Mouse (Mus musculus): ENCODE measurements around the gene Dnhd1. TPM values are rescaled to one million over a fixed set of nuclear protein-coding genes. Genes with fewer than 3 reads are reported as not detected.
"Not testable (repeated sequence)": the region's sequence is repeated elsewhere in the genome, so short reads cannot be mapped to it uniquely, and the experiment has no call there.

The Dnhd1 gene
- polyA plus RNA-seq, 1 experiment: 0.68 TPM

GRCm38 (mm10) chr7:105734826-105735225 is 84.2 kb downstream of the Dnhd1 start:
- no peak for TF ChIP-seq SRF (IDR thresholded peaks at IDR 0.05; ENCODE audit: control insufficient read depth, insufficient read length, low read depth)
- no peak for TF ChIP-seq POLR2A (IDR thresholded peaks at IDR 0.05; ENCODE audit: insufficient read length, low read depth)
- TF ChIP-seq CEBPB (IDR thresholded peaks at IDR 0.05; ENCODE audit: insufficient read depth, poor library complexity, severe bottlenecking): no peak
- TF ChIP-seq MAX (IDR thresholded peaks at IDR 0.05; ENCODE audit: low read depth): no peak
- no peak for TF ChIP-seq TCF3 (IDR thresholded peaks at IDR 0.05; ENCODE audit: insufficient read length, low read depth)
- TF ChIP-seq TCF12 (IDR thresholded peaks at IDR 0.05; ENCODE audit: insufficient read depth, poor library complexity, severe bottlenecking): no peak
- no peak for TF ChIP-seq MYOG (IDR thresholded peaks at IDR 0.05; ENCODE audit: control insufficient read depth in 1 of 3, insufficient read depth in 1 of 3, insufficient read length in 2 of 3, low read depth in 2 of 3)
- no peak for TF ChIP-seq E2F4 (IDR thresholded peaks at IDR 0.05; ENCODE audit: insufficient read depth)
- no peak for TF ChIP-seq POLR2AphosphoS2 (IDR thresholded peaks at IDR 0.05; ENCODE audit: insufficient read length, low read depth)
- no peak for TF ChIP-seq REST (IDR thresholded peaks at IDR 0.05; ENCODE audit: insufficient read depth, insufficient read length)
- TF ChIP-seq USF1 (IDR thresholded peaks at IDR 0.05; ENCODE audit: low read depth): no peak
- TF ChIP-seq MYOD1 (IDR thresholded peaks at IDR 0.05; ENCODE audit: control insufficient read depth in 1 of 3, insufficient read length in 2 of 3, low read depth in 2 of 3): no peak
- Histone ChIP-seq H3K4me2 (ENCODE audit: low read depth) (peak overlapping the region; percentile 95), H3ac (ENCODE audit: control insufficient read depth, insufficient read length) (no peak overlapping the region), H3K36me3 (ENCODE audit: control insufficient read depth, insufficient read depth) (peaks cover 24% of the 10 kb centered on the region), H3K4me3 (peak overlapping the region; percentile 99), H3K27me3 (ENCODE audit: control insufficient read depth, insufficient read depth, insufficient read length) (no peaks in the 10 kb centered on the region), H3K79me2 (ENCODE audit: control insufficient read depth, insufficient read depth) (peaks cover 52% of the 10 kb centered on the region)

GRCm38 (mm10) chr7:105735464-105735863 is 84.8 kb downstream of the Dnhd1 start:
- Histone ChIP-seq H3K36me3 (ENCODE audit: control insufficient read depth, insufficient read depth) (peaks cover 24% of the 10 kb centered on the region), H3K79me2 (ENCODE audit: control insufficient read depth, insufficient read depth) (peaks cover 58% of the 10 kb centered on the region), H3K4me3 (peak overlapping the region; percentile 99), H3ac (ENCODE audit: control insufficient read depth, insufficient read length) (peak overlapping the region; percentile 96), H3K4me2 (ENCODE audit: low read depth) (peak overlapping the region; percentile 95)
- not testable (repeated sequence) for H3K27me3 ChIP-seq (ENCODE audit: control insufficient read depth, insufficient read depth, insufficient read length)

GRCm38 (mm10) chr7:105736264-105736901 is 85.8 kb downstream of the Dnhd1 start, which contains the start of gene Ilk:
Gene Ilk, plus strand, starts transcription at chr7:105736592.
- H3ac ChIP-seq (ENCODE audit: control insufficient read depth, insufficient read length): peak within 1 kb of the TSS; percentile 96
- H3K79me2 ChIP-seq (ENCODE audit: control insufficient read depth, insufficient read depth): peaks cover 62% of the 10 kb centered on the region
- peak within 1 kb of the TSS; percentile 99 for H3K4me3 ChIP-seq
- H3K4me2 ChIP-seq (ENCODE audit: low read depth): peak within 1 kb of the TSS; percentile 97
- TF ChIP-seq POLR2A (IDR thresholded peaks at IDR 0.05; ENCODE audit: insufficient read length, low read depth) (peak; percentile 69), TCF12 (IDR thresholded peaks at IDR 0.05; ENCODE audit: insufficient read depth, poor library complexity, severe bottlenecking) (no peak), USF1 (IDR thresholded peaks at IDR 0.05; ENCODE audit: low read depth) (peak; percentile 52), REST (IDR thresholded peaks at IDR 0.05; ENCODE audit: insufficient read depth, insufficient read length) (no peak), MYOD1 (IDR thresholded peaks at IDR 0.05; ENCODE audit: control insufficient read depth in 1 of 3, insufficient read length in 2 of 3, low read depth in 2 of 3) (no peak), E2F4 (IDR thresholded peaks at IDR 0.05; ENCODE audit: insufficient read depth) (no peak), POLR2AphosphoS2 (IDR thresholded peaks at IDR 0.05; ENCODE audit: insufficient read length, low read depth) (peak; percentile 92), TCF3 (IDR thresholded peaks at IDR 0.05; ENCODE audit: insufficient read length, low read depth) (no peak), SRF (IDR thresholded peaks at IDR 0.05; ENCODE audit: control insufficient read depth, insufficient read length, low read depth) (peak; percentile 15), MYOG (IDR thresholded peaks at IDR 0.05; ENCODE audit: control insufficient read depth in 1 of 3, insufficient read depth in 1 of 3, insufficient read length in 2 of 3, low read depth in 2 of 3) (peak in 2 of 3 experiments; percentile 21 to 44), CEBPB (IDR thresholded peaks at IDR 0.05; ENCODE audit: insufficient read depth, poor library complexity, severe bottlenecking) (no peak), MAX (IDR thresholded peaks at IDR 0.05; ENCODE audit: low read depth) (peak; percentile 63)
- H3K27me3 ChIP-seq (ENCODE audit: control insufficient read depth, insufficient read depth, insufficient read length): no peaks in the 10 kb centered on the region
- peaks cover 28% of the 10 kb centered on the region for H3K36me3 ChIP-seq (ENCODE audit: control insufficient read depth, insufficient read depth)

- H3K79me2 ChIP-seq (ENCODE audit: control insufficient read depth, insufficient read depth): peaks cover 62% of the 10 kb centered on the region
- peak within 1 kb of the TSS; percentile 99 for H3K4me3 ChIP-seq
- peak within 1 kb of the TSS; percentile 97 for H3K4me2 ChIP-seq (ENCODE audit: low read depth)
- no peaks in the 10 kb centered on the region for H3K27me3 ChIP-seq (ENCODE audit: control insufficient read depth, insufficient read depth, insufficient read length)
- TF ChIP-seq E2F4 (IDR thresholded peaks at IDR 0.05; ENCODE audit: insufficient read depth) (no peak), TCF3 (IDR thresholded peaks at IDR 0.05; ENCODE audit: insufficient read length, low read depth) (no peak), POLR2A (IDR thresholded peaks at IDR 0.05; ENCODE audit: insufficient read length, low read depth) (peak; percentile 43), SRF (IDR thresholded peaks at IDR 0.05; ENCODE audit: control insufficient read depth, insufficient read length, low read depth) (no peak), REST (IDR thresholded peaks at IDR 0.05; ENCODE audit: insufficient read depth, insufficient read length) (no peak)
- H3ac ChIP-seq (ENCODE audit: control insufficient read depth, insufficient read length): peak within 1 kb of the TSS; percentile 96
- H3K36me3 ChIP-seq (ENCODE audit: control insufficient read depth, insufficient read depth): peaks cover 24% of the 10 kb centered on the region
Measured at GRCm38 (mm10) chr7:105736911-105737521, 86.4 kb downstream of the Dnhd1 start, which contains the start of gene Rrp8. Gene Rrp8, minus strand, starts transcription at chr7:105737385.

- H3K27me3 ChIP-seq (ENCODE audit: control insufficient read depth, insufficient read depth, insufficient read length): no peaks in the 10 kb centered on the region
- TF ChIP-seq CEBPB (IDR thresholded peaks at IDR 0.05; ENCODE audit: insufficient read depth, poor library complexity, severe bottlenecking): no peak
- no peak for TF ChIP-seq MYOD1 (IDR thresholded peaks at IDR 0.05; ENCODE audit: control insufficient read depth in 1 of 3, insufficient read length in 2 of 3, low read depth in 2 of 3)
- no peak for TF ChIP-seq POLR2A (IDR thresholded peaks at IDR 0.05; ENCODE audit: insufficient read length, low read depth)
- no peak for TF ChIP-seq USF1 (IDR thresholded peaks at IDR 0.05; ENCODE audit: low read depth)
- peak overlapping the region; percentile 96 for H3ac ChIP-seq (ENCODE audit: control insufficient read depth, insufficient read length)
- H3K79me2 ChIP-seq (ENCODE audit: control insufficient read depth, insufficient read depth): peaks cover 65% of the 10 kb centered on the region
- H3K36me3 ChIP-seq (ENCODE audit: control insufficient read depth, insufficient read depth): peaks cover 23% of the 10 kb centered on the region
- H3K4me2 ChIP-seq (ENCODE audit: low read depth): peak overlapping the region; percentile 97
- peak overlapping the region; percentile 99 for H3K4me3 ChIP-seq
Measured at GRCm38 (mm10) chr7:105737648-105738047, 87.0 kb downstream of the Dnhd1 start.
